In genomic region chr10:90824692-90825091, GRCm38 (mm10) we compare ENCODE assay signal across 19 mouse cellular contexts.
"Had no signal": no experiment of that assay in that cellular context is flagged by ENCODE, and none has a peak within 500 bp of the region (broad histone marks: within the 10 kb centered on the region; RNA-seq: fewer than 3 reads in every experiment).

No protein-coding gene starts in this region.

- H3K9ac ChIP-seq: intestine, embryonic 15.5 days; liver, embryonic 13.5 days; midbrain, embryonic 12.5 days; neural tube, embryonic 13.5 days had no signal

- H3K4me3 ChIP-seq: intestine, embryonic 15.5 days; left cerebral cortex, adult 2 months; liver, embryonic 13.5 days; midbrain, embryonic 12.5 days; myocyte; neural tube, embryonic 13.5 days had no signal

- H3K4me2 ChIP-seq: intestine, embryonic 15.5 days; liver, embryonic 13.5 days; midbrain, embryonic 12.5 days; neural tube, embryonic 13.5 days had no signal

- DNase-seq: kidney, adult 18-20 months; kidney, adult 9 months; kidney, postnatal 14 days; kidney, postnatal 4 days; liver, embryonic 13.5 days; lung, adult 2 months; retina, postnatal 1 day; right cerebral cortex, postnatal 4 days; thymus, adult 2 months; thymus, postnatal 14 days; thymus, postnatal 4 days had no signal

- H3K27ac ChIP-seq: intestine, embryonic 15.5 days; left cerebral cortex, adult 2 months; liver, embryonic 13.5 days; macrophage; midbrain, embryonic 12.5 days; neural tube, embryonic 13.5 days; stomach, postnatal 0 days had no signal

- ATAC-seq: intestine, embryonic 15.5 days; midbrain, embryonic 16.5 days had no signal

- H3K36me3 ChIP-seq: intestine, embryonic 15.5 days; liver, embryonic 13.5 days; midbrain, embryonic 12.5 days; neural tube, embryonic 13.5 days had no signal

- H3K9me3 ChIP-seq: intestine, embryonic 15.5 days; liver, embryonic 13.5 days; midbrain, embryonic 12.5 days; neural tube, embryonic 13.5 days had no signal
